Mouse (Mus musculus) embryonic stem cell, embryonic (primary cell): ENCODE data around the gene Rab3il1.

Experiments used
- CTCF ChIA-PET, 4 experiments: fragments of 300-600 bp in 2 of 4; fragments of 350-600 bp in 2 of 4; sonication (Branson Sonifier 250); formaldehyde crosslinking; loops; one replicate each; lab custom pipeline; 2022; ENCODE audit warnings: inconsistent platforms in 2 of 4; lab: Charles Lee
- POLR2A ChIA-PET, 4 experiments: fragments of 300-600 bp in 2 of 4; fragments of 350-600 bp in 2 of 4; sonication (Branson Sonifier 250); formaldehyde crosslinking; loops; one replicate each; lab custom pipeline; 2022; ENCODE audit warnings: antibody characterized with exemption in 4 of 4, inconsistent platforms in 1 of 4; lab: Charles Lee

The Rab3il1 gene

GRCm38 (mm10) chr19:10067701-10068100 lies 66.2 kb downstream of the Rab3il1 start:
- ChIA-PET POLR2A (interaction anchor here in 1 of 4 experiments (0.6 kb wide), 1 partner anchor 147 kb away, joined by 3 read pairs; no protein-coding TSS in a partner anchor), CTCF (no interaction called here)

- CTCF ChIA-PET, result interaction anchor here in 1 of 4 experiments (1.3 kb wide), 1 partner anchor 10 kb away, joined by 4 read pairs; no protein-coding TSS in a partner anchor
- POLR2A ChIA-PET, result interaction anchor here in 2 of 4 experiments (0.7 to 1.5 kb wide), 4 partner anchors 9 to 67 kb away, joined by 3 to 9 read pairs (median 5); no protein-coding TSS in a partner anchor
Observed at GRCm38 (mm10) chr19:10070186-10070980, 68.9 kb downstream of the Rab3il1 start.

- ChIA-PET POLR2A (interaction anchor here in 2 of 4 experiments (0.5 to 2.3 kb wide), 7 partner anchors 10 to 126 kb away, joined by 3 to 9 read pairs (median 3); no protein-coding TSS in a partner anchor), CTCF (interaction anchor here in 3 of 4 experiments (0.6 to 1.3 kb wide), 3 partner anchors 11 to 78 kb away, joined by 3 to 5 read pairs (median 4); no protein-coding TSS in a partner anchor)
Observed at GRCm38 (mm10) chr19:10071166-10071565, 69.7 kb downstream of the Rab3il1 start.

- CTCF ChIA-PET, result interaction anchor here in 2 of 4 experiments (0.8 to 1.3 kb wide), 4 partner anchors 12 to 127 kb away, joined by 3 to 4 read pairs (median 3); no protein-coding TSS in a partner anchor
- POLR2A ChIA-PET, result interaction anchor here in 2 of 4 experiments (0.9 to 2.3 kb wide), 5 partner anchors 10 to 125 kb away, joined by 3 to 8 read pairs (median 3); no protein-coding TSS in a partner anchor
Observed at GRCm38 (mm10) chr19:10071892-10072291, 70.4 kb downstream of the Rab3il1 start.

GRCm38 (mm10) chr19:10073145-10073544 lies 71.7 kb downstream of the Rab3il1 start:
- POLR2A ChIA-PET, result interaction anchor here in 2 of 4 experiments (1.7 to 2.3 kb wide), 2 partner anchors 8 to 60 kb away, joined by 3 to 6 read pairs; no protein-coding TSS in a partner anchor
- CTCF ChIA-PET, result no interaction called here

- CTCF ChIA-PET, result interaction anchor here in 1 of 4 experiments (1.4 kb wide), 1 partner anchor 12 kb away, joined by 3 read pairs; no protein-coding TSS in a partner anchor
- POLR2A ChIA-PET, result interaction anchor here in 1 of 4 experiments (1.0 kb wide), 1 partner anchor 96 kb away, joined by 3 read pairs; no protein-coding TSS in a partner anchor
Observed at GRCm38 (mm10) chr19:10078392-10078791, 76.9 kb downstream of the Rab3il1 start.

GRCm38 (mm10) chr19:10080384-10080783 lies 78.9 kb downstream of the Rab3il1 start:
- POLR2A ChIA-PET, result interaction anchor here in 1 of 4 experiments (1.4 to 2.2 kb wide), 3 partner anchors 8 to 22 kb away, joined by 4 to 6 read pairs (median 4); no protein-coding TSS in a partner anchor
- CTCF ChIA-PET, result interaction anchor here in 1 of 4 experiments (0.6 to 0.7 kb wide), 2 partner anchors 112 to 646 kb away, joined by 3 read pairs; no protein-coding TSS in a partner anchor

GRCm38 (mm10) chr19:10082105-10082504 lies 80.6 kb downstream of the Rab3il1 start:
- ChIA-PET POLR2A (interaction anchor here in 1 of 4 experiments (2.2 kb wide), 1 partner anchor 10 kb away, joined by 6 read pairs; no protein-coding TSS in a partner anchor), CTCF (no interaction called here)

GRCm38 (mm10) chr19:10085454-10085853 lies 84.0 kb downstream of the Rab3il1 start:
- POLR2A ChIA-PET, result no interaction called here
- CTCF ChIA-PET, result interaction anchor here in 1 of 4 experiments (0.5 kb wide), 1 partner anchor 156 kb away, joined by 3 read pairs; no protein-coding TSS in a partner anchor

GRCm38 (mm10) chr19:10086976-10087375 lies 85.5 kb downstream of the Rab3il1 start:
- CTCF ChIA-PET, result interaction anchor here in 1 of 4 experiments (0.6 kb wide), 1 partner anchor 96 kb away, joined by 3 read pairs; the partner anchor contains the start of gene Fads1
- POLR2A ChIA-PET, result interaction anchor here in 1 of 4 experiments (0.6 to 1.5 kb wide), 3 partner anchors 9 to 91 kb away, joined by 3 read pairs; no protein-coding TSS in a partner anchor
